Mouse (Mus musculus): ENCODE results near the gene Gm8765.
"Not testable (repeated sequence)": the region's sequence is repeated elsewhere in the genome, so short reads cannot be mapped to it uniquely, and the experiment has no call there.

Gm8765 gene

GRCm38 (mm10) chr13:50698012-50698411 lies at the start of gene Gm8765:
TSS of gene Gm8765 (plus strand) at chr13:50698312.
- not testable (repeated sequence) for DNase-seq

GRCm38 (mm10) chr13:50648771-50649170 lies 49.3 kb upstream of the Gm8765 start:
- DNase-seq = not testable (repeated sequence)

- not testable (repeated sequence) for DNase-seq
These were observed 52.2 kb downstream of the Gm8765 start for GRCm38 (mm10) chr13:50750282-50750681.

GRCm38 (mm10) chr13:50751732-50752131 lies 53.6 kb downstream of the Gm8765 start:
- no peak for DNase-seq

- DNase-seq = not testable (repeated sequence)
These were observed 54.8 kb downstream of the Gm8765 start for GRCm38 (mm10) chr13:50752961-50753360.
